Comparison of ENCODE assay signal across 25 mouse cellular contexts in genomic region chr17:73641676-73642075, GRCm38 (mm10).
A peak's percentile ranks its signal among the peaks of the same experiment; 100 is the strongest.
DNase-seq lines count a peak whose midpoint lies in the region; ATAC-seq lines count a peak whose summit lies in the region.
"Had no signal": no experiment of that assay in that cellular context is flagged by ENCODE, and none has a peak within 500 bp of the region (broad histone marks: within the 10 kb centered on the region; RNA-seq: fewer than 3 reads in every experiment).

No protein-coding gene starts in this region.

- peak; percentile 32 to 38 for DNase-seq in kidney, adult 8-10 months
- DNase-seq in midbrain, embryonic 10.5 days (ENCODE audit: low spot score), result no peak
- peak; percentile 43 to 57 for DNase-seq in kidney, postnatal 36 days
- no peak for DNase-seq in gastrocnemius, adult 8-10 months (ENCODE audit: low spot score in 2 of 2)
- DNase-seq: adrenal gland, adult 2 months; adrenal gland, postnatal 25 days; cerebellum, adult 11-12 months; cerebellum, adult 8-10 months; cerebellum, postnatal 10 days; cerebellum, postnatal 36 days; embryo, embryonic 11 days; gastrocnemius, postnatal 14 days; heart, adult 11 months had no signal

- no peaks in the 10 kb centered on the region for H3K9me3 ChIP-seq in kidney, embryonic 16.5 days (ENCODE audit: low read length)
- H3K9me3 ChIP-seq in midbrain, embryonic 10.5 days (replicated peaks), result no peaks in the 10 kb centered on the region
- H3K9me3 ChIP-seq in midbrain, embryonic 13.5 days, result no peaks in the 10 kb centered on the region
- H3K9me3 ChIP-seq: embryonic facial prominence, embryonic 10.5 days; embryonic facial prominence, embryonic 13.5 days; forebrain, embryonic 10.5 days; forebrain, embryonic 13.5 days; hindbrain, embryonic 12.5 days; hindbrain, embryonic 15.5 days had no signal

- no peaks in the 10 kb centered on the region for H3K36me3 ChIP-seq in kidney, embryonic 16.5 days (ENCODE audit: insufficient read depth, low read length)
- H3K36me3 ChIP-seq in midbrain, embryonic 10.5 days, result no peaks in the 10 kb centered on the region
- H3K36me3 ChIP-seq in midbrain, embryonic 13.5 days, result no peaks in the 10 kb centered on the region
- H3K36me3 ChIP-seq: embryonic facial prominence, embryonic 10.5 days; embryonic facial prominence, embryonic 13.5 days; forebrain, embryonic 10.5 days; hindbrain, embryonic 12.5 days; hindbrain, embryonic 15.5 days had no signal

- H3K27me3 ChIP-seq in kidney, embryonic 16.5 days (ENCODE audit: insufficient read depth, low read length), result no peaks in the 10 kb centered on the region
- H3K27me3 ChIP-seq in midbrain, embryonic 10.5 days (ENCODE audit: low read depth, poor library complexity, severe bottlenecking), result no peaks in the 10 kb centered on the region
- H3K27me3 ChIP-seq in midbrain, embryonic 13.5 days, result no peaks in the 10 kb centered on the region
- H3K27me3 ChIP-seq: embryonic facial prominence, embryonic 13.5 days; forebrain, embryonic 13.5 days; hindbrain, embryonic 12.5 days; hindbrain, embryonic 15.5 days had no signal

- no peak for ATAC-seq in kidney, embryonic 16.5 days (ENCODE audit: low FRiP score, low TSS enrichment)
- no peak for ATAC-seq in midbrain, embryonic 13.5 days
- ATAC-seq: CD4-positive, CD25-positive, alpha-beta regulatory T cell, adult 4 months; forebrain, embryonic 13.5 days; forebrain, embryonic 16.5 days had no signal

- no peak overlapping the region for H3K9ac ChIP-seq in kidney, embryonic 16.5 days (replicated peaks; ENCODE audit: low read length)
- H3K9ac ChIP-seq in midbrain, embryonic 13.5 days (replicated peaks), result no peak overlapping the region
- H3K9ac ChIP-seq: embryonic facial prominence, embryonic 13.5 days; forebrain, embryonic 13.5 days; hindbrain, embryonic 12.5 days; hindbrain, embryonic 15.5 days had no signal

- H3K4me1 ChIP-seq in kidney, embryonic 16.5 days (ENCODE audit: insufficient read depth, low read length), result peaks cover 16% of the 10 kb centered on the region
- peaks cover 22% of the 10 kb centered on the region for H3K4me1 ChIP-seq in midbrain, embryonic 10.5 days
- H3K4me1 ChIP-seq in midbrain, embryonic 13.5 days (replicated peaks), result peaks cover 17% of the 10 kb centered on the region
- H3K4me1 ChIP-seq: embryonic facial prominence, embryonic 13.5 days had no signal

- 91% methylated on average over 7 of the region's 7 CpGs for WGBS in kidney, embryonic 16.5 days
- WGBS in midbrain, embryonic 10.5 days, result 91% methylated on average over 7 of the region's 7 CpGs
- WGBS in midbrain, embryonic 13.5 days, result 93% methylated on average over 7 of the region's 7 CpGs

- H3K4me3 ChIP-seq in kidney, embryonic 16.5 days (ENCODE audit: low read length), result no peak overlapping the region
- no peak overlapping the region for H3K4me3 ChIP-seq in midbrain, embryonic 10.5 days
- no peak overlapping the region for H3K4me3 ChIP-seq in midbrain, embryonic 13.5 days (replicated peaks)
- H3K4me3 ChIP-seq: embryonic facial prominence, embryonic 10.5 days; embryonic facial prominence, embryonic 13.5 days; erythroblast, embryonic 14.5 days; forebrain, embryonic 10.5 days; forebrain, embryonic 13.5 days; hindbrain, embryonic 12.5 days; hindbrain, embryonic 15.5 days had no signal

- no peak overlapping the region for H3K4me2 ChIP-seq in kidney, embryonic 16.5 days (replicated peaks; ENCODE audit: low read depth, low read length)
- no peak overlapping the region for H3K4me2 ChIP-seq in midbrain, embryonic 13.5 days (replicated peaks)
- H3K4me2 ChIP-seq: embryonic facial prominence, embryonic 13.5 days; forebrain, embryonic 13.5 days; heart, embryonic 11.5 days; hindbrain, embryonic 12.5 days; hindbrain, embryonic 15.5 days had no signal

- H3K27ac ChIP-seq in kidney, embryonic 16.5 days (ENCODE audit: low read length), result no peak overlapping the region
- H3K27ac ChIP-seq in midbrain, embryonic 10.5 days (replicated peaks), result 0 out of 2 replicates have a peak overlapping the region, but pooled peaks have one; percentile 17
- no peak overlapping the region for H3K27ac ChIP-seq in midbrain, embryonic 13.5 days
- H3K27ac ChIP-seq: embryonic facial prominence, embryonic 10.5 days; embryonic facial prominence, embryonic 13.5 days; forebrain, embryonic 10.5 days; forebrain, embryonic 13.5 days; hindbrain, embryonic 12.5 days; hindbrain, embryonic 15.5 days had no signal

Comparison
In these comparisons a context has a peak if more than half of its experiments do, and no peak if none do; other contexts are left out.
1. DNase-seq: peak in kidney, adult 8-10 months (2 of 2) and kidney, postnatal 36 days (2 of 2); none in midbrain, embryonic 10.5 days (single experiment) and gastrocnemius, adult 8-10 months (0 of 2).